Mouse (Mus musculus): ENCODE results near the gene Pfn2. TPM values are rescaled to one million over a fixed set of nuclear protein-coding genes. Genes with fewer than 3 reads are reported as not detected.
"Not testable (repeated sequence)": the region's sequence is repeated elsewhere in the genome, so short reads cannot be mapped to it uniquely, and the experiment has no call there.

The Pfn2 gene
- total RNA-seq (2015; ENCODE audit: low replicate concordance) (1.1 TPM in 1 of 2 replicates, not detected in the other), total RNA-seq (2017; ENCODE audit: low replicate concordance) (not detected in 2 replicates)

DNA sequence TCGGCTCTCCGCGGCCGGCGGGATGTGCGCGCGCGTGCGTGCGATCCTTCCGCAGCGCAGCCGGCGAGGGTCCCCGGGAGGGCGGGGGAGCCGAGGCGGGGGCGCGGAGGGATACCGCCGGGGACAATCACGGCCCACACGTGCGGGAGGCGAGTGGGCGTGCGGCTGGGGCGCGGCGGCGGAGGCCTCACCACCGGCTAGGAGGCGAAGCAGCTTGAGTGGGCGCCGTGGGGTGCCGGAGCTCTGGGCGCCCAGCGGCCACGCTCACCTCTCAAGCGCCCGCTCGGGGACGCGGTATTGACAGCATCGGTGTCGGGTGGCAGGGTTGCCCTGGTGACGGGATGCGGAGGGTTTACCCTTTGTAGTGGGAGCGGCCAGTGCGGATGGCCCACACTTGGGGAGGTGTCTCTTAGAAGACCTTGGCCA lies at the start of gene Pfn2:
Gene Pfn2 (minus strand): TSS at position 320 of the 426 bp plus-strand sequence.
- no peak for ATAC-seq (replicated peaks; ENCODE audit: low FRiP score, poor library complexity, severe bottlenecking)

- no peak for ATAC-seq (replicated peaks; ENCODE audit: low FRiP score, poor library complexity, severe bottlenecking)
These were observed 35.1 kb upstream of the Pfn2 start for GRCm38 (mm10) chr3:57882945-57883344.

DNA sequence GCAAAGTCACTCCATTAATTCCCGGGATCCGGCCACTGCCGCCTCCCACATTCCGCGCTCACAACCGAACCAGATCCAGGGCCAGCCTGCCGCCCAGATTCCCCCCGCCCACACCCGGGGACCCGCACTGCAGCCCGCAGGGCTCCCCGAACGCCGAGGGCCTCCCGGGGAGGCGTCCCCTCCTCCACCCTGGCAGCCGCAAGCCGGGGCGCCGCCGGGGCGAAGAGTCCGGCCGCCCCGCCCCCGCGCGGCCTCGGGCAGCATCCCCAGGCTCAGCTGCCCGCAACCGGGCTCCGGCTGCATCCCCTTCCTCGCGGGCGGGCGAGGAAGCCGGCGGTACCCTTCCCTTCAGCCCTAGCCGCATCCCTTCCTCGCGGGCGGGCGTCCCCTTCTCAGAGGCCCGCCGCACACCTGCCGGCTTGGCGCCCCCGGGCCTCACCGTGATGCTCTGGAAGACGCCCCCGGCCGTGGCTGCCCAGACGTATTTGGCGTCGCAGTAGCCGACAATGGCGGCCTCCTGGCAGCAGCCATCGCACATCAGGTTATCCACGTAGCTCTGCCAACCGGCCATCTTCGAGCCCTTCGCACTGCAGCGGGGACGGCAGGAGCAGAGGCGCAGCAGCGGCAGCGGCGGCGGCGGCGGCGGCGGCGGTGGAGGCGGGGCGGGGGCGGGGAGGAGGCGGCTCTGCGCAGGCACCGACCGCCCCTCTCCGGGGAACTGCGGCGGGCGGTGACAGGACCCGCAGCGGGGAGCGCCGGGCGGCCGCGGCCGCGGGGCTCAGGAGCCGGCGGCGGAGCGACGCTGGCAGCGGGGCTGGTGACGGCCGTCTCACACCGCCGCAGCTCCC lies 743 bp downstream of the Pfn2 start:
- ATAC-seq (replicated peaks; ENCODE audit: low FRiP score, poor library complexity, severe bottlenecking): no peak

DNA sequence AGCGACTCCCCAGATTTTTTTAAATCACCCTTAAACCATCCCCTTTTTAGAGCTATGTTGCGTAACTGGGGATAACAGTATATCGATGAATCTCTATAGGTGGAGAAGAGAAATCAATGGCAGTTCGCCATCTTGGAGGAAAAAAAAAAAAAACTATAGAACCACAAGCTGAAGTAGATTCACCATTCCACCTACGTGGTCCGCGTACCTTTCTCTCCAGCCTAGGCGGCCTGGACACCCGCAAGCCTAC lies 1.3 kb downstream of the Pfn2 start:
- no peak for ATAC-seq (replicated peaks; ENCODE audit: low FRiP score, poor library complexity, severe bottlenecking)

DNA sequence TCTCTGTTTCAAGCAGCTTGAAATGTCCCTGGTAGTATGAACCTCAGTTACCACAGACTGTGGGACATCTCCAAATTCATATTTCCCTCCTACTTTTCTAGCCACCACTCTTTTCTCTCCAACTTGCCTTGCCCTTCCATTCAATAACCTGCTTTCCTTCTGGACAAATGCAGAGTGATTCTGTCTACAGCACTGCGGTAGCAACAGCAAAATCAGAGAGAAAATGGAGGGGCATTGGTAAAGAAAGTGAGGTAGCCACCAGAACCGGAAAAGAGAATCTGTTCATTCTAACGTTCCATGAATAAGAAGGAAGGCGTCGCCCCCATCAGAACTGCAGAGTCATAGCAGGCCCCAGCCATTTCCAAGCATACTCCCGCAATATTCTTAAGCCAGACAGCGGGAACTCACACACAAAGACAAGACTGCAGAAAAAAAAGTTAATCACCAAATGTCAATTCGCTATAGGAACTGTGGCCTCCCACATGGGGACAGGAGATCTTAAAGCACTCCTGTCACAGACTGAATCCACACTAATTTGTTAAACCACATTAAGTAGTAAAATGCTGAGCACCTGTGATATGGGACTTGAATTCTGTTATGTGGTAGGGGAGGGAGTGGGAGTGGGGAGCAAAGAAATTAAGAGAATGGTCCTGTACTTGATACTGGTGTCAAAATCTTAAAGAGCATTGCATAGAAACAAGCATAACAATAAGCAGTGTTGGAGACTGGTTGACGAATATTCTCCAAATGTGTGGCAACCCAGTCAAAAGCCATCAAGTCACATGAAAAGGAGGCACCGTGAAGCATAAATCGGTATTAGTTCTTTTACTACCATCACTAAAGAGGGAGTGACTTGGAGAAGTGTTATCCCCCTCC lies 1.9 kb downstream of the Pfn2 start:
- ATAC-seq (replicated peaks; ENCODE audit: low FRiP score, poor library complexity, severe bottlenecking): no peak

- ATAC-seq (replicated peaks; ENCODE audit: low FRiP score, poor library complexity, severe bottlenecking): no peak
These were observed 4.1 kb downstream of the Pfn2 start for GRCm38 (mm10) chr3:57843775-57844174.

DNA sequence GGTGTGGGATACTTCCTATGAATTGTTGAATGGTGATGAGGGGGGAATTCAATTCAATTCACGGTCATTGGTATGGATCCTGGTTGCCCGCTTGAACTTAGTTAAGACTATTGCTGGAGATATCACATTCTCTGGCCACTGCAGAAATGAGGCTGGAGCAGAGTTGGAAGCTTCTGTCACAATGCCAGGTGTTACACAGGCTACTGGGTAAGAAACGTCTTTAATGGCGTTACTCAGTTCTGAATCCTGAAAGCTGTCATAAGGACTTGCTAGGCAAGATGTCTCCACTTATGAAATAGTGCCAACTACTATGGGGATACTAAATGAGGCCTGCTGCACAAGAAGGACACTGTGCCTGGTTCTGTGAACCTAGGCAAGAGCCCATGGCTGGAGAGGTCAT lies 11.0 kb downstream of the Pfn2 start:
- ATAC-seq (replicated peaks; ENCODE audit: low FRiP score, poor library complexity, severe bottlenecking): no peak

DNA sequence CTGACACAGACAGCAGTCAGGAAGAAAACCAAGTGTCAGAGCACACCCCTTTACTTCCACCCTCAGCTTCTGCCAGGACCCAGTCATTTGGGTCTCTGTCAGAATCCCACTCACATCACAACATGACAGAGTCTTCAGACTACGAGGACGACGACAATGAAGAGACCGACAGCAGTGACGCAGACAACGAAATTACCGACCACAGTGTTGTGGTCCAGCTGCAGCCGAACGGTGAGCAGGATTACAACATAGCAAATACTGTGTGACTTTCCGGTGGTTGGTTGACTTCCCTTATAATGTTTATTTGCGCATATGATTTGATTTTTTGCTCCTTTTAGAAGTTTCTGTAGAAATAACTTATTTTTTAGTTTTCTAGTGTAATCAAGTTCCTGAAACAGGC lies 14.3 kb downstream of the Pfn2 start:
- no peak for ATAC-seq (replicated peaks; ENCODE audit: low FRiP score, poor library complexity, severe bottlenecking)

- no peak for ATAC-seq (replicated peaks; ENCODE audit: low FRiP score, poor library complexity, severe bottlenecking)
These were observed 22.0 kb downstream of the Pfn2 start for GRCm38 (mm10) chr3:57825866-57826265.

DNA sequence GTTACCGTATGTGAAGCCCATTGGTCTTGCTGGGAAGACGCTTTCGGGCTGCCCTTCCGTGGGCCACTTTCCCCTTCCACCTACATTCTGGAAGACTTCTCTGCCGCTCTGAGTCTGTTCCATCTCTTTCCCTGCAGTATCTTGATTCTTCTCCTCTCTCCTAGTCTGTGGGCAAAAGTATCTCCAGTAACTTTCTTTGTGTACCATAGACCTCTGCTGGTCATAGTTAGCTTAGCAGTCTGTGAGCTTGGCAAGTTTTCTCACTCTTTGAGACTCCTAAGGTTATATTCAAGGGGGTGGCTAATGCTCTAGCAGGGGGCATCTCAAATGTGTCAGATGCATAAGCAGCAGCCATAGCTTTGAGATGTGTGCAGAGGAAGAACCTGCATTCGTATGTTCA lies 32.4 kb downstream of the Pfn2 start:
- no peak for ATAC-seq (replicated peaks; ENCODE audit: low FRiP score, poor library complexity, severe bottlenecking)

GRCm38 (mm10) chr3:57795071-57795470 lies 52.8 kb downstream of the Pfn2 start:
- ATAC-seq (replicated peaks; ENCODE audit: low FRiP score, poor library complexity, severe bottlenecking): not testable (repeated sequence)

Other genes with a start within 250 kb of the Pfn2 start
- gene Commd2, start 196.4 kb downstream of the Pfn2 start, total RNA-seq (2015; ENCODE audit: low replicate concordance): 14.3 and 19.1 TPM in 2 replicates
- gene Commd2, start 196.4 kb downstream of the Pfn2 start, total RNA-seq (2017; ENCODE audit: low replicate concordance): 0.45 and 0.77 TPM in 2 replicates
- gene Ankub1, start 155.3 kb downstream of the Pfn2 start, total RNA-seq (2015; ENCODE audit: low replicate concordance): not detected in 2 replicates
- not detected in 2 replicates for gene Ankub1, start 155.3 kb downstream of the Pfn2 start, total RNA-seq (2017; ENCODE audit: low replicate concordance)
- gene Rnf13, start 112.0 kb downstream of the Pfn2 start, total RNA-seq (2015; ENCODE audit: low replicate concordance): 9.4 and 20.5 TPM in 2 replicates
- 7.5 and 14.2 TPM in 2 replicates for gene Rnf13, start 112.0 kb downstream of the Pfn2 start, total RNA-seq (2017; ENCODE audit: low replicate concordance)